Mouse (Mus musculus) CH12.LX (cell line): ENCODE measurements around the gene Zfp414.

ENCODE experiments used
- CHD1 ChIP-seq: IDR thresholded peaks from 2 replicates; pipeline ENCODE4 v1.6.1; 2012; ENCODE audit warnings: low read depth, low read length, improper control_type of control experiment, inconsistent platforms
- CHD2 ChIP-seq: IDR thresholded peaks from 2 replicates; pipeline ENCODE4 v1.6.1; 2011; ENCODE audit warnings: low read length, improper control_type of control experiment
- CTCF ChIP-seq, 2 experiments: IDR thresholded peaks in 1 of 2; conservative IDR thresholded peaks in 1 of 2; 2 replicates each; pipeline ENCODE4 v1.5.1; 2011 to 2012; ENCODE audit warnings: low read depth in 2 of 2, low read length in 2 of 2, improper control_type of control experiment in 1 of 2, inconsistent platforms in 1 of 2, mild to moderate bottlenecking in 1 of 2, moderate library complexity in 1 of 2
- MAZ ChIP-seq: IDR thresholded peaks from 2 replicates; pipeline ENCODE4 v1.6.1; 2012; ENCODE audit warnings: low read depth, mild to moderate bottlenecking, inconsistent platforms, low read length, improper control_type of control experiment, moderate library complexity
- MEF2A ChIP-seq: IDR thresholded peaks from 2 replicates; pipeline ENCODE4 v1.6.1; 2014; ENCODE audit warnings: low read depth, mild to moderate bottlenecking, inconsistent platforms, low read length, improper control_type of control experiment, borderline replicate concordance
- POLR2AphosphoS2 ChIP-seq: IDR thresholded peaks from 2 replicates; pipeline ENCODE4 v1.6.1; 2011; ENCODE audit warnings: low read depth, low read length, improper control_type of control experiment
- ZNF384 ChIP-seq: IDR thresholded peaks from 2 replicates; pipeline ENCODE4 v1.6.1; 2012; ENCODE audit warnings: low read depth, low read length, improper control_type of control experiment, inconsistent platforms

DNA sequence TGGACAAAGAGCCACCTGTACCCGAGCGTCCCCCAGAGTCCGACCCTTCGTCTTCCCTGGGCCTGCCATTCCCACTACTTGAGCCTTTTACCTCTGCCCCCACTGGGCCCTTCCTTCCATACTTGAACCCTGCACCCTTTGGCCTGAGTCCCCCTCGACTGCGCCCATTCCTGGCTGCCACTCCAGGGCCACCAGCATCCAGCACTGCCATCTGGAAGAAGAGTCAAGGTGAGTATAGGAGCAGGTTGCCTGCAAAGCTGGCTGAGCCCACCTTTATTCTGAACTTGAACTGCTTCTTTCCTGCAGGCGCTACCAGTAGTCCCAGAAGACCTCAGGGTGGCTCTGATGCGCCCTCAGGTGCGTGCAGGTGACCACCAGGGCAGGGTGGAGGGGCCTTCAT lies 2.3 kb downstream of the Zfp414 start:
- TF ChIP-seq CTCF (conservative IDR thresholded peaks at IDR 0.05 in 1 of 2, IDR thresholded peaks at IDR 0.05 in 1 of 2; ENCODE audit: low read depth in 2 of 2, low read length in 2 of 2): no peak
- no peak for TF ChIP-seq ZNF384
- no peak for TF ChIP-seq POLR2AphosphoS2
- TF ChIP-seq CHD2: no peak
- no peak for TF ChIP-seq MEF2A
- TF ChIP-seq CHD1: no peak
- no peak for TF ChIP-seq MAZ
